Mouse (Mus musculus) forebrain, embryonic 13.5 days (tissue): ENCODE data around the gene Tecpr1. TPM values are rescaled to one million over a fixed set of nuclear protein-coding genes. Genes with fewer than 3 reads are reported as not detected.
A peak's percentile ranks its signal among the peaks of the same experiment; 100 is the strongest.

Source experiments
- ATAC-seq: fragments of 200-750 bp; cut with Nextera tagmentation; 2 replicates; pipeline ENCODE4 v1.8.0; 2017
- H3K27ac ChIP-seq: fragments of 300-500 bp; sonication (generic); 2 replicates; pipeline ENCODE4 v1.5.1; 2015; ENCODE audit warnings: inconsistent platforms, mild to moderate bottlenecking, moderate library complexity
- H3K27me3 ChIP-seq: fragments of 300-500 bp; sonication (generic); 2 replicates; pipeline ENCODE4 v1.6.1; 2015; ENCODE audit warnings: mild to moderate bottlenecking, inconsistent platforms
- H3K36me3 ChIP-seq: fragments of 300-500 bp; sonication (generic); 2 replicates; pipeline ENCODE4 v1.6.1; 2015; ENCODE audit warnings: mild to moderate bottlenecking, inconsistent platforms; ENCODE audit not compliant: poor library complexity, severe bottlenecking
- H3K4me1 ChIP-seq: fragments of 300-500 bp; sonication (generic); 2 replicates; pipeline ENCODE4 v1.6.1; 2015; ENCODE audit warnings: inconsistent platforms
- H3K4me2 ChIP-seq: fragments of 300-500 bp; sonication (generic); 2 replicates; pipeline ENCODE4 v1.6.1; 2015; ENCODE audit warnings: inconsistent platforms, mild to moderate bottlenecking, moderate library complexity
- H3K4me3 ChIP-seq: fragments of 300-500 bp; sonication (generic); 2 replicates; pipeline ENCODE4 v1.5.1; 2015; ENCODE audit warnings: mild to moderate bottlenecking, inconsistent platforms
- H3K9ac ChIP-seq: fragments of 300-500 bp; sonication (generic); 2 replicates; pipeline ENCODE4 v1.6.1; 2015; ENCODE audit warnings: mild to moderate bottlenecking, inconsistent platforms
- H3K9me3 ChIP-seq: fragments of 300-500 bp; sonication (generic); replicated peaks from 2 replicates; pipeline ENCODE4 v1.6.1; 2016; ENCODE audit warnings: inconsistent platforms
- WGBS: fragments of 180-500 bp; shearing (Covaris S2); methylation state at CpG from one replicate; pipeline ENCODE4 v1.1.7; 2015; 5-methylcytosine and 5-hydroxymethylcytosine counted together
- polyA plus RNA-seq: library from polyadenylated mRNA; unstranded; fragments of >200 nt; fragmentation: Nextera tagmentation; extraction: Ambion mirVana; gene quantifications from 2 replicates; pipeline ENCODE4 v1.2.1, GENCODE M21; 2015

The Tecpr1 gene
- polyA plus RNA-seq, 1 experiment from 2014 or later, result 39.7 TPM

DNA sequence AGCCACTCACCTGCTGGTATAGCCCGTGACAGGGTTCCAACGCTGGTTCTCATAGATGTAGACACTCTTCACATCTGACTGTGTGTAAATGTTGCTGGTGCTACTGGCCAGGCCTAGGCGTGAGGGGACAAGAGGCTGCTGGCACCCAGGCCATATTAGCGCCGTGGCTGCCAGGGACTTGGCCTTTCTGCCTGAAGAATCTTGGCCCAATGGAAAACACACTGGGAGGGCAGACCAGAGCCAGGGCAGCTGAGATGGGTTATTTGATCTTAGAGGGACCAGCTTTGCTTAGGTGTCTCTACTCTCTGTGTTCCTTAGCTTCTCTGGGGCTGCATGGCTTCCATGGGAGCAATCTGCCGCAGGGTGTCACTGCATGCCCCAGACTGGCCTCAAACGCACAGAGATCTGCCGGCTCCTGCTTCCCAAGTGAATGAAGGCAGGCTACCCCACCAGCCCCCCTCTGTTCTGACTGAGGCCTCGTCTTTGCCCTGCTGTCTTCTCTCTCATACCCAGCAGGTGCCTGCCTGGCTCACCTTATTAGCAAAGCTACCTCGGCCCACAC lies 19.9 kb downstream of the Tecpr1 start:
- Histone ChIP-seq H3K4me3 (no peak overlapping the region), H3K36me3 (peaks cover 90% of the 10 kb centered on the region), H3K9ac (no peak overlapping the region), H3K4me1 (no peaks in the 10 kb centered on the region), H3K27ac (no peak overlapping the region), H3K9me3 (no peaks in the 10 kb centered on the region; the same call in 1 of the 2 replicates), H3K27me3 (no peaks in the 10 kb centered on the region), H3K4me2 (no peak overlapping the region)
- no peak for ATAC-seq
- 86% methylated on average over 10 of the region's 10 CpGs for WGBS

DNA sequence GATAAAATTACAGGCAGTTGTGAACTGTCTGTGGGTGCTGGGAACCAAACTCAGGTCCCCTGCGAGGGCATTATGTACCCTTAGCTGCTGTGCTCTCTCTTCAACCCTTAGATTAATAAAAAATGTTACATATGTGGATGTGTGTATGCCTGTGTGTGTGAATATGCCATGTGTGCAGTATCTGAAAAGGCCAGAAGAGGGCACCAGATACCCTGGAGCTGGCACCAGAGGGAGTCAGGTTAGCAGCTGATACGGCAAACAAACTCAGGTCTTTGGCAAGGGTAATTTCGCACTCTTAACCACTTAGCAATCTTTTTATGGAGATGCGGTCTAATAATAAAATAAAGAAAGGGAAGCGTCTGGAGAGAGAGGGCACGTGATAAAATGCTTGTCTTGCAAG lies 21.0 kb downstream of the Tecpr1 start:
- WGBS, result 96% methylated on average over 6 of the region's 6 CpGs
- Histone ChIP-seq H3K4me3 (no peak overlapping the region), H3K9me3 (no peaks in the 10 kb centered on the region; the same call in 1 of the 2 replicates), H3K27ac (no peak overlapping the region), H3K9ac (no peak overlapping the region), H3K4me1 (no peaks in the 10 kb centered on the region), H3K36me3 (peaks cover 92% of the 10 kb centered on the region), H3K27me3 (no peaks in the 10 kb centered on the region), H3K4me2 (no peak overlapping the region)
- no peak for ATAC-seq

DNA sequence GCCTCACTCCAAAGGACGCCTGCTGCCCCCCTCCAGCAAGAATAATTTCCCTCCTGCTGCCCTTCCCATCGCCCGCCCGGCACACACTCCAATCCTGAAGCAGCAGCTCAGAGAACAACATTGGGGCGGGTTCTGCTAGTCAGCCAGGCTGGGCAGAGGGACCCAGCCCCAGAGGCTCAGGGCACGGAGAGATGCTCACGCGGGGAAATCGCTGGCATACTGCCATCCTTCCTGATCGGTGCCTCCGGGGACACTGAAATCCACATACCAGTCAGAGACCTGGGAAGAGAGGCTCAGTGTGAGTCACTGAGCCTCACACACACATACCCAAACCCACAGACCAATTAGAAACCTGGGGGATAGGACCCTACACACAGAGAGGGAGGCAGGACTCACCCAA lies 22.8 kb downstream of the Tecpr1 start:
- no peaks in the 10 kb centered on the region for H3K27me3 ChIP-seq
- ATAC-seq, result no peak
- no peak overlapping the region for H3K4me3 ChIP-seq
- H3K9ac ChIP-seq, result no peak overlapping the region
- no peak overlapping the region for H3K27ac ChIP-seq
- no peaks in the 10 kb centered on the region for H3K4me1 ChIP-seq
- WGBS, result 83% methylated on average over 11 of the region's 11 CpGs
- H3K9me3 ChIP-seq, result no peaks in the 10 kb centered on the region; the same call in 1 of the 2 replicates
- no peak overlapping the region for H3K4me2 ChIP-seq
- peaks cover 80% of the 10 kb centered on the region for H3K36me3 ChIP-seq

DNA sequence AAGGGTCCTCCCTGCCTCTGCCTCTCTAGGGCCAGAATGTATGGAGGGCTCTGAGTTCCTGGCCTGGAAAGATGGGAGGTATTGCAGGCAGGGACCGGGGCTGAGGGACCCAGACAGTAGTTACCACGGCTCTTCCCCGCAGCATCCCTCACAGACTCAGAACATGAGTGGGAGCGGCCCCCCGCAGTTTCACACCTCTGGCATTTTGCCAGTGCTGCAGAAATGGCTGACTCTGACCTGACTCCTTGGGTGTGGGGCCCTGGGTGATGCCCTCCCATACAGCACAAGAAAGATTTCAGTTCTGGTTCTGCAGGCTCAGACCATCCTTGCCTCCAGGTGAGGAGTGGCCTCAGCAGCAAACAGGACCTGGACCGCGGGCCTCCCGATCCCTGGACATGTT lies 27.8 kb downstream of the Tecpr1 start:
- Histone ChIP-seq H3K4me1 (peaks cover 6% of the 10 kb centered on the region), H3K27me3 (no peaks in the 10 kb centered on the region), H3K4me2 (no peak overlapping the region), H3K9me3 (no peaks in the 10 kb centered on the region), H3K9ac (no peak overlapping the region), H3K36me3 (peaks cover 36% of the 10 kb centered on the region), H3K27ac (no peak overlapping the region), H3K4me3 (no peak overlapping the region)
- 88% methylated on average over 8 of the region's 8 CpGs for WGBS
- no peak for ATAC-seq

DNA sequence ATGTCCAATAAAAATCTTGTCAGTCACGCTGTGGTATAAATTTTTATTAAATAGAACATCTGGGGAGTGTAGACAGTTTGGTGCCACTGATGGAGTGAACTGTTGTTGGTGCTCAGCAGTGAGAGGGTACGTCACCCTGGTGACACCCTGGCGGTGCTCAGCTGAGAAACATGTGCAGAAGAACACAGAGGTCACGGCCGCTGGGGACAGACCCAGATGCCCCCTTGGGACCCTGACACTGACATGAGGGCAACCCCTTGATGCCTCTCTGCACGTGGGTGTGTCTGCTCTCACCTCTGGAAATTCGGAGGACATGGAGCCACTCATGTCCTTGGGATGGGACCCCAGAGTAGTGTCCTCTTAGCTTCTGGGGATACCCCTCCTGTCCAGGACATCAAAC lies 29.0 kb downstream of the Tecpr1 start:
- WGBS, result 83% methylated on average over 7 of the region's 7 CpGs

DNA sequence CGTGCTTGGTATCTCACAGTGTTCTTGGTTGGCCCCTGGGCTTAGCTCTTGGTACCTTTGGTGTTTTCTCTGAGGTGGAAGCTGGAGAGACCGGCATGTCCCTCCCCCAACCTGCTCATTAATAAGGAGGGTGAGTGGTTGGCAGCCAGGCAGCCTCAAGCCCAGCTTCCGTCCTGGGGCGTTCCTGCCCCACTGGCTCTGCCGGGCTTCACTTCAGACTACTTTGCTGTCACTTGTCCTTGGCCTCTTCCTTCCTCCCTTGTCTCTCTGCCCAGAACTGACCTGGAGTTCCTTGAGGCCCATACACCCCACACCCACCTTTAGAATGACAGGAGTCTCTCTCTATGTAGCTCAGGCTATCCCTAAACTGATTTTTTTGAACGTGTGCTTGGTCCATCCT lies 30.7 kb downstream of the Tecpr1 start:
- H3K4me1 ChIP-seq, result peaks cover 17% of the 10 kb centered on the region
- no peaks in the 10 kb centered on the region for H3K9me3 ChIP-seq
- H3K36me3 ChIP-seq, result peaks cover 18% of the 10 kb centered on the region
- no peak overlapping the region for H3K9ac ChIP-seq
- H3K27ac ChIP-seq, result no peak overlapping the region
- 78% methylated on average over 6 of the region's 6 CpGs for WGBS
- no peak for ATAC-seq
- no peak overlapping the region for H3K4me2 ChIP-seq
- H3K27me3 ChIP-seq, result no peaks in the 10 kb centered on the region
- H3K4me3 ChIP-seq, result no peak overlapping the region

More for the DNA sequence above, 29.0 kb downstream of the Tecpr1 start:
- Histone ChIP-seq H3K4me2 (no peak overlapping the region), H3K4me1 (peaks cover 17% of the 10 kb centered on the region), H3K9me3 (no peaks in the 10 kb centered on the region), H3K36me3 (peaks cover 26% of the 10 kb centered on the region), H3K4me3 (no peak overlapping the region), H3K9ac (no peak overlapping the region), H3K27ac (no peak overlapping the region), H3K27me3 (no peaks in the 10 kb centered on the region)
- ATAC-seq, result no peak

DNA sequence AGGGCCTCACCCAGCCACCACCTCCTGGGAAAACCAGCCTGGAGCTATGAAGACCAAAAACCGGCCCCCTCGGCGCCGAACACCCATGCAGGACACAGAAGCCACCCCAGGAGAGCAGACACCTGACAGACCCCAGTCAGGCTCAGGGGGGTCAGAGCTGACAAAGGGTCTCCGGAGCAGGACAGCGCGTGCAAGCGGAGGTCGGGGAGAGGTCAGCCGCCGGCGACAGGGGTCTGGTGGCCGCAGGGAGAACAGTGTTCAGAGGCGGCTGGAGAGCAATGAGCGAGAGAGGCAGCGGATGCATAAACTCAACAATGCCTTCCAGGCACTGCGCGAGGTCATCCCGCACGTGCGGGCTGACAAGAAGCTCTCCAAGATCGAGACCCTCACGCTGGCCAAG lies 32.4 kb downstream of the Tecpr1 start:
- no peak overlapping the region for H3K4me2 ChIP-seq
- H3K4me3 ChIP-seq, result no peak overlapping the region
- H3K27me3 ChIP-seq, result no peaks in the 10 kb centered on the region
- H3K9ac ChIP-seq, result no peak overlapping the region
- no peak overlapping the region for H3K27ac ChIP-seq
- peaks cover 17% of the 10 kb centered on the region for H3K4me1 ChIP-seq
- ATAC-seq, result no peak
- WGBS, result 45% methylated on average over 23 of the region's 23 CpGs
- peaks cover 22% of the 10 kb centered on the region; the same call in 1 of the 2 replicates for H3K36me3 ChIP-seq
- H3K9me3 ChIP-seq, result no peaks in the 10 kb centered on the region

DNA sequence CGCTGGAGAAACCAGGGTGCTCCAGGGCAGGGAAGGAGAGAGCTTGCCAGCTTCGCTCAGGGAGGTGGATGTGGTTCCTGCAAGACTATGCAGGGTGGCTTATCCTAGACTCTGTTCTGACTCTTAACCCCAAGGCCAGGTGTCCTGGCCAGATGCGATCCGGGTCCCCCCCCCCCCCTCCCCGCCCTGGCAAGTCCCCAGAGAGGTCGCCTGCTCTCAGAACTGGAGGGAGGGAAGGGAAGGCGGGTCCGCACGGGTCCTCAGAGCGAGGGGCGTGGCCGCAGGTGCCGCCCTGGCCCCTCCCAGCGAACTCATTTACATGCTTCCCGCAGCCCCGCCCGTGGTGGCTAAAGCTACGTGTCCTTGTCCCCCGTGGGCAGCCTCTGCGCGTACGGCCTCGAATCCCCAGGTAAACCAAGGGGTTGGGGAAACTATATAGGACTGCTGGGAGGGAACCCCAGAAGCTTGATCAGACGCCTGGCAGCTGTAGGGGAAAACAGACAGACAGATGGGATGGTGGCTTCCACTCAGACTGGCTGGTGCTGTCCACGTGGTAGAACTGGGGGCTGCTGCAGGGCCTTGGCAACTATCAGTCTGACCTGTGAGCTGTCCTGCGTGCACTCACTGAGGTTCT lies 33.3 kb downstream of the Tecpr1 start, which contains the start of gene Bhlha15:
Gene Bhlha15, plus strand, starts transcription at position 337 of the 634 bp plus-strand sequence.
- Histone ChIP-seq H3K27me3 (no peaks in the 10 kb centered on the region), H3K27ac (no peak within 1 kb of the TSS; the same call in 1 of the 2 replicates), H3K9ac (no peak within 1 kb of the TSS), H3K9me3 (no peaks in the 10 kb centered on the region), H3K4me2 (peak within 1 kb of the TSS; percentile 55), H3K4me1 (peaks cover 17% of the 10 kb centered on the region), H3K36me3 (peaks cover 26% of the 10 kb centered on the region), H3K4me3 (0 out of 2 replicates have a peak within 1 kb of the TSS, but pooled peaks have one; percentile 17)
- peak; percentile 59; the same call in 1 of the 2 replicates for ATAC-seq
- 6% methylated on average over 26 of the region's 26 CpGs for WGBS

DNA sequence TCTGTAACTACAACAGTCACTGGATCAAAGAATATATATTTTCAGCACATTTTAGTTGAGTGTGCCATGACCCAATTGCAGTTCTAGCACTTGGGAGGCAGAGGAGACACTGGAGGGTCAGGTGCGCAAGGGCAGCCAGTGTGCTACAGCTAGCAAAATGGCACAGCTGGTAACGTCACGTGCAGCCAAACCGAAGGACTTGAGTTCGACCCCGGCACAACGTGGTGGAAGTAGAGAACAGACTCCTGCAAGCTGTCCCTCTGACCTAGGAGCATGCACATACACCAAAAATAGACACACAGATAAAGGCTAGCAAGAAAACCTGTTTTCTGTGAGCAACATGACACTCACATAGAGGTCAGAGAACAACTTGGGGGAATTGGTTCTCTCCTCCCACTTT lies 34.1 kb downstream of the Tecpr1 start:
- no peak for ATAC-seq
- Histone ChIP-seq H3K4me1 (peaks cover 17% of the 10 kb centered on the region), H3K27me3 (no peaks in the 10 kb centered on the region), H3K36me3 (peaks cover 34% of the 10 kb centered on the region), H3K4me3 (no peak overlapping the region), H3K27ac (no peak overlapping the region), H3K9me3 (no peaks in the 10 kb centered on the region), H3K9ac (no peak overlapping the region), H3K4me2 (no peak overlapping the region)
- WGBS, result 76% methylated on average over 7 of the region's 7 CpGs

DNA sequence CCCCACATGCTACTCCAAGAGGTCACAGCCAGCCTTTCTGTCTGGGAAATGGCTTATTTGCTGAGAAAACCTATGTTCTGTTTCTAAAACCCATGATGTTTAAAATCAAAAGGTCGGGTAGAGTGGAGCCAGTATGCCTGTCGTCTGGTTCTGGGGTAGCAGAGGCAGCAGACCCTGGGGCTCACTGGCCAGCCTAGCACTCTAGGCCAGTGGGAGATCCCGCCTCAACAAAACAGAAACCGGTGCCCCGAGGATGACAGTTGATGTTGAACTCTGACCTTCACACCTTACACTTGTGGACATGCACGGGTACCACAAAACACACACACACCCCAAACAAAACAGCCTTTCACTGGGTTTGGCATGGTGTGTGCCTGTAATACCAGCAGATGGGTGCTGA lies 35.0 kb downstream of the Tecpr1 start:
- Histone ChIP-seq H3K4me3 (no peak overlapping the region), H3K36me3 (peaks cover 39% of the 10 kb centered on the region), H3K27me3 (no peaks in the 10 kb centered on the region), H3K9ac (no peak overlapping the region), H3K4me2 (no peak overlapping the region), H3K27ac (no peak overlapping the region), H3K4me1 (peaks cover 17% of the 10 kb centered on the region), H3K9me3 (no peaks in the 10 kb centered on the region)
- no peak for ATAC-seq
- 87% methylated on average over 6 of the region's 6 CpGs for WGBS

DNA sequence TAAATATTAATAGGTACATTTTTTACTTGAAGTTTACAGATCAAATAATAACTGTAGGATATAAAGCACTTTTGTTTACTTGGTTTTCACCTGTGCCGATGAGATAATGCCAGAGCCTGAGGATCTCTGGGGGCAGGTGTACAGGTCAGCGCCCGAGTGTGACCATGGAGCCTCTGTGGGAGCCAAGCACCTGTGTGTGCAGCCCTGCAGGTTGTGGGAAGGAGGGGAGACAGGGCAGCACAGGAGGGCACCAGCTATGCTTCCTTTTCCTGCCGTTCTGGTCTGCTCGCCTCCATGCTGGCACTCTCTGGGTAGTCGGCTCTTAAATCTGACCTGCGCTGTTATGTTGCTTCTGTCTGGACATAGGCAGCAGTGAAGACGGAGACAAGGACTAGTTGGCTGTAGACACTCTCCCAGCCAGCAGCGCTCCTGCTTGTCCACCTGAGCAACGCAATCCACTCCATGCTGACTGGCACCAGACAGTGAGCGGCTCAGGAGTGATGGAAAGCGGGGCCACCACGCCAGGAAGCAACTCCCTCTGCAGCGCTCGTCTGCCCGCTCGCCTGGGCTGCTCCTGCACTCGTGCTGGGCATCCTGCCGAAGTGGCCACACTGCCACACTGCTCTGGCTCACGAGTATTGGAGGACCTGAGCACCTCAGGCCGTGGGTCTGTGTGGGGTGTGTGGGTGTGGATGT lies 38.9 kb downstream of the Tecpr1 start:
- H3K36me3 ChIP-seq, result peaks cover 62% of the 10 kb centered on the region
- 91% methylated on average over 21 of the region's 21 CpGs for WGBS
- no peaks in the 10 kb centered on the region for H3K9me3 ChIP-seq
- no peak overlapping the region for H3K9ac ChIP-seq
- no peak overlapping the region for H3K4me3 ChIP-seq
- no peak overlapping the region for H3K27ac ChIP-seq
- no peak overlapping the region for H3K4me2 ChIP-seq
- no peaks in the 10 kb centered on the region for H3K4me1 ChIP-seq
- no peaks in the 10 kb centered on the region for H3K27me3 ChIP-seq
- ATAC-seq, result no peak

DNA sequence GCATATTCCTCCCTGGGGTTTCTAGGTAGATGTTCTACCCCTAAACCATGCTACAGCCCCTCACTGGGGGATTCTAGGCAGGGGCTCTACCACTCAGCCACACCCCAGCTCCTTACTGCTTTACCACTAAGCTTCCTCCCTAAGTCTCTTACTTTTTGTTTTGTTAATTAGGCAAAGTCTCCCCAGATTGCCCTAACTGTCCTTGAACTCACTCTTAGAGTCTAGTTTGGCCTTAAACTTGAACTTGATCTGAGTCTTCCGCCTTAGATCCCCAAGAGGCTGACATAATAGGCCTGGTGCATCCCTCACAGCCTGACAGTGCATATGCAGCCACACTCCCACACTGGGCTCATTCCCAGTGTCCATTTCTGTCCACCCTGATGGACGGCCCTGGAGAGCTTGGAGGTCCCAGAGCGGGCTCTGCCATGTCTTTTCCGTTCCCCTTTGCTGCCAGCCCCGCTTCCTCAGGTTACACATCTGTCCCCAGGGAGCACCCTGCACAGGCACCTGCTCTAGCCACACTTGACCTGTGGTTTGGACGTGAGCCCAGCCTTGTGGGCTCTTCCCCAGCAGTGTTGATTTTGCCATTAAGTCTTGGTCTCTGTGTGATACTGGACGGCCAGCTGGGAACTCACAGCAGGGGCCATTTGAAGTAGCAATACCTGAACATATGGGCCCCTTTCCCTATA lies 39.6 kb downstream of the Tecpr1 start:
- no peak overlapping the region for H3K4me3 ChIP-seq
- H3K4me1 ChIP-seq, result no peaks in the 10 kb centered on the region
- H3K4me2 ChIP-seq, result no peak overlapping the region
- 90% methylated on average over 7 of the region's 7 CpGs for WGBS
- H3K27ac ChIP-seq, result no peak overlapping the region
- H3K9ac ChIP-seq, result no peak overlapping the region
- H3K36me3 ChIP-seq, result peaks cover 68% of the 10 kb centered on the region
- no peaks in the 10 kb centered on the region for H3K27me3 ChIP-seq
- H3K9me3 ChIP-seq, result no peaks in the 10 kb centered on the region
- ATAC-seq, result no peak
